Mouse (Mus musculus) bone marrow macrophage, adult 2 months (primary cell): ENCODE measurements around the gene Trim2. TPM values are rescaled to one million over a fixed set of nuclear protein-coding genes. Genes with fewer than 3 reads are reported as not detected.

Experiments used
- H3K27ac ChIP-seq: 2 replicates; pipeline ENCODE4 v1.5.1; 2012; ENCODE audit warnings: low read depth, low read length; ENCODE audit not compliant: insufficient read depth
- H3K4me1 ChIP-seq: 2 replicates; pipeline ENCODE4 v1.6.1; 2012; ENCODE audit warnings: low read length; ENCODE audit not compliant: control insufficient read depth, insufficient read depth
- H3K4me3 ChIP-seq: 2 replicates; pipeline ENCODE4 v1.5.1; 2012; ENCODE audit warnings: mild to moderate bottlenecking, low read length, moderate library complexity; ENCODE audit not compliant: insufficient read depth
- CTCF ChIP-seq: IDR thresholded peaks from 2 replicates; pipeline ENCODE4 v1.5.1; 2012; ENCODE audit warnings: low read depth, mild to moderate bottlenecking, low read length, moderate library complexity
- POLR2A ChIP-seq: IDR thresholded peaks from 2 replicates; pipeline ENCODE4 v1.6.1; 2012; ENCODE audit warnings: mild to moderate bottlenecking, low read depth, low read length, borderline replicate concordance
- polyA plus RNA-seq: library from polyadenylated mRNA; stranded (reverse); fragments of >200 nt; gene quantifications from 2 replicates; pipeline ENCODE4 v1.2.4, GENCODE M21; 2012; ENCODE audit not compliant: missing spikeins, insufficient read depth, insufficient read length

The Trim2 gene
- polyA plus RNA-seq, 1 experiment = 2.0 TPM

- no peak overlapping the region for H3K4me3 ChIP-seq
- no peak overlapping the region for H3K27ac ChIP-seq
- H3K4me1 ChIP-seq = no peaks in the 10 kb centered on the region
- TF ChIP-seq POLR2A (no peak), CTCF (no peak)
These were observed 102.0 kb downstream of the Trim2 start for GRCm38 (mm10) chr3:84204640-84205039.

- Histone ChIP-seq H3K4me1 (no peaks in the 10 kb centered on the region), H3K4me3 (no peak overlapping the region), H3K27ac (no peak overlapping the region)
- TF ChIP-seq POLR2A = no peak
- no peak for TF ChIP-seq CTCF
These were observed 105.9 kb downstream of the Trim2 start for GRCm38 (mm10) chr3:84200559-84201420.

GRCm38 (mm10) chr3:84199516-84199915 lies 107.2 kb downstream of the Trim2 start:
- no peak overlapping the region for H3K4me3 ChIP-seq
- TF ChIP-seq POLR2A (no peak), CTCF (no peak)
- no peak overlapping the region for H3K27ac ChIP-seq
- no peaks in the 10 kb centered on the region for H3K4me1 ChIP-seq

DNA sequence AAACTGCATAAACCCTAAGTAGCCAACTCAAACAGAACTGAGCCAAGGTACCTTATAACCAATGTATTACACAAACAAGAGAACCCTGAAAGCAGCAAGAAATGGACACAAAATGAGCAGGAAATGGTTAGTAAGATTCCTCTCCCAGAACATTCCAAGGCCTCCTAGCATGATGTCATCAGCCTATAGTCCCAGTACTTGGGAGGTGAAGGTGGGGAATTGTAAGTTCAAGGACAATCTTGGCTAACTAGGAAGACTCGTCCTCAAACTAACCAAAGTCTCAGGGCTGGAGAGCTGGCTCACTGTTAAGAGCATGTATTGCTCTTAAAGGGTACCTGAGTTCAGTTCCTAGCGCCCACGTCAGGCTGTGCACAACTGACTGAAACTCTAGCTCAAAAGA lies 108.4 kb downstream of the Trim2 start:
- Histone ChIP-seq H3K4me1 (no peaks in the 10 kb centered on the region), H3K4me3 (no peak overlapping the region), H3K27ac (no peak overlapping the region)
- no peak for TF ChIP-seq POLR2A
- no peak for TF ChIP-seq CTCF

DNA sequence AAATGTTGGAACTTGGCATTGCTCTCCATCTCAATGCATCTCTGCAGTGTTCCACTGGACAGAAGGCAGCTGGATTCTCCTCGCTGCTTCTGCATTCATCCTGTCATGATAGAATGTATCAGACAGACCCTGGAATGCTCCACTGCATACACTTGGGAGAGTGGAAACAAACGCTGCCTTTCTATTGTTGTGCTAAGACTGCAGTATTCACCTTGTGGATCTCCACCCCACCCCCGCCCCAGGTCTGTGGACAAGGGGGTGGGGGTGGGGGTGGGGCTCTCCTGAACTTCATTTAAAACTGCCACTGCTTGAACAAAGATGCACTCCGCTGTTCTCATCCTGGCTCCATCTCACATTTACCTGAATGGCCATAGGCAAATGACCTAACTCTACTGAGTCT lies 112.8 kb downstream of the Trim2 start:
- Histone ChIP-seq H3K4me3 (no peak overlapping the region), H3K27ac (no peak overlapping the region), H3K4me1 (peaks cover 6% of the 10 kb centered on the region; the same call in 1 of the 2 replicates)
- TF ChIP-seq CTCF (no peak), POLR2A (no peak)

DNA sequence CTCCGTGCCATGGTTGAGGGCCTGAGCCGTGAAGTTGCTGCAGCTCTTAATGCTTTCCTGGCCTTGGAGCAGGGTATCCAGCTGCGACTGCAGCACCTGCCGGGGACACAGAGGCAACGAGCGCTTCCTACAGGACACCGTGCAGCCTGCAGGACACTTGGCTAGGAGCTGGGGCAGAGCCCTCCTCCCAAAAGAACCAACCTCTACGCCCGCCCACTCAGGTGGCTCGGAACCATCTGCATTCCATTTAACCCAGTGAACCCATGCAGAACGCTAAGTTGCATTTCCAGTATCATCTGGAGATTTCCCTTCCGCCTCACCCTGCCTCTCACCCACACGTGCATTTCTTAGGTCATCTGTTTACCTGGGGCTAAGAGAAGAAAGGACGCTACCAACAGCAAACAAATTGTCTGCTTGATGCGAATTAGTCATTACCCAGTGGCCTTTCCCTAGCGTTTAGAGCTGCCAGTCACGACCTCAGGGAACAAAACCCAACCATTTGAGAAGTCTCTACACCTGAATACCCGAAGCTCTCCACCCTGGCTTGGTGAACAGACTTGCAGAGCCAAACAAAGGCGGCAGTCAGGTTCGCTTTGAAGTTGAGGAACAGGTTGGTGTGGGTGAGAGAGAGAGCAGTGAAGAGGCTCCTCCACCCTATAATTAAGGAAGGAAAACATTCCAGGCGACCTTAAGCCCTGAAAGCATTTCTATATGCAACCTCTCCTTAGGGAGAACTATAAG lies 115.4 kb downstream of the Trim2 start:
- Histone ChIP-seq H3K27ac (no peak overlapping the region), H3K4me3 (no peak overlapping the region; the same call in 1 of the 2 replicates), H3K4me1 (peaks cover 6% of the 10 kb centered on the region; the same call in 1 of the 2 replicates)
- TF ChIP-seq POLR2A = no peak
- TF ChIP-seq CTCF = no peak

- Histone ChIP-seq H3K4me1 (peaks cover 6% of the 10 kb centered on the region; the same call in 1 of the 2 replicates), H3K4me3 (peak overlapping the region; percentile 62), H3K27ac (no peak overlapping the region)
- no peak for TF ChIP-seq CTCF
- no peak for TF ChIP-seq POLR2A
These were observed 116.1 kb downstream of the Trim2 start for GRCm38 (mm10) chr3:84190513-84191061.

DNA sequence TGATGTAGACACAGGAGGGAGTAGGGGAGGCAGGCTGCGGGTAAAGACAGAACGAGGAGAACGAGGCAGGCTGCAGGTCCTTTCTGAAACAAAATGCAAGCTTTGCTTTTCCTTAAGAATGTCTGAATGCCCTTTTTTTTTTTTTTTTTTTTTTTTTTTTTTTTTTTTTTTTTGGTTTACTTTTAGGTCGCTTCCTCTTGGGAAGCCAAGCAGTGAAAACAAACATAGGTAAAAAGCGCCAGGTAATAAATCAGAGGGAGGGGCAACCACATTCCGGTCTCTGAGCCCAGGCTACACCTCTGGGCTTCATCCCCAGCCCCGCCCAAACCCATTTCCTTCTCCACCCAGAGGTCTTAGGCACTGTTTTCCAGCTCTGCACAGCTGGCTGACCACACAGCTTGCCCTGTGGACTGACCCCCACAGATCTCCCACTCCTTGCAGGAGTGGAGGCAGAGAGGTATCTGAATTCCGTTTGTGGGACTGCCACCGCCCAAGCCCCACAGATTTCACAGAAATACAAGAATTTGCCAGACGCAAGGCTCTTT lies 117.0 kb downstream of the Trim2 start:
- Histone ChIP-seq H3K27ac (no peak overlapping the region), H3K4me1 (peaks cover 6% of the 10 kb centered on the region; the same call in 1 of the 2 replicates), H3K4me3 (peak overlapping the region; percentile 62; the same call in 1 of the 2 replicates)
- TF ChIP-seq CTCF (no peak), POLR2A (no peak)

DNA sequence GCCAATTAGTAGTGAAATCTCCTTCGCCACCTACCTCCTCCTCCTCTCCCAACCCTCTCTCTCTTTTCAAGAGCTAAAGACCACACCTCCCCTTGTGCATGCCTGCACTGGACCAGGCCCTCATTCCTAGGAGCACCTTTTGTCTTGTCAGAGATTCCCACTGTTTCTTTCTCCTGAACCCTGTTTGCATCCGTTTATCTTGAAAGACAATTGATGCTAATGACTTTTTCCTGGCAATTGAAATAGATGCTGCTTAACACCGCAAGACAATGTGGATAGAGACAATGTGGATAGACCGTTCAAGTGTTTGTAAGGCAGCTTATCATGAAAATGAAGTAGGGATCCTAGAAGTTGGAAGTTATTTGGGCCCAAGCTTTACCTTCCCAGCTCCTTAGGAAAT lies 125.0 kb downstream of the Trim2 start:
- TF ChIP-seq POLR2A (no peak), CTCF (no peak)
- Histone ChIP-seq H3K4me1 (no peaks in the 10 kb centered on the region), H3K4me3 (no peak overlapping the region), H3K27ac (no peak overlapping the region)
